Mouse (Mus musculus): Measurements from ENCODE around the gene Igf2bp3. TPM values are rescaled to one million over a fixed set of nuclear protein-coding genes. Genes with fewer than 3 reads are reported as not detected.

The Igf2bp3 gene
- total RNA-seq, 4 experiments from 2014 or later: 0.10 to 0.19 (median 0.16) TPM

Other genes starting within 250 kb of the Igf2bp3 start
- gene Doxl2, start 240.0 kb downstream of the Igf2bp3 start, total RNA-seq (2022): not detected
- not detected for gene Svs1, start 228.1 kb downstream of the Igf2bp3 start, total RNA-seq (2022)
- 1 to 10 TPM; 1.1 to 3.6 (median 1.7) TPM for gene Gpnmb, start 178.4 kb downstream of the Igf2bp3 start, total RNA-seq (2022)
- 10 to 100 TPM; 42.6 to 60.3 (median 52.1) TPM for gene Malsu1, start 141.2 kb downstream of the Igf2bp3 start, total RNA-seq (2022)
- gene Tra2a, start 49.1 kb upstream of the Igf2bp3 start, total RNA-seq (2022): 10 to 100 TPM; 11.4 to 15.3 (median 14.3) TPM
- 1 to 10 TPM; 1.6 to 2.2 (median 1.8) TPM for gene Ccdc126, start 104.3 kb upstream of the Igf2bp3 start, total RNA-seq (2022)
- under 1 TPM in 1 of 4 experiments, not detected in 3; 0.51 TPM for gene Fam221a, start 152.8 kb upstream of the Igf2bp3 start, total RNA-seq (2022)
- gene Stk31, start 180.6 kb upstream of the Igf2bp3 start, total RNA-seq (2022): under 1 TPM in 1 of 4 experiments, not detected in 3; 0.16 TPM